Mouse (Mus musculus) adrenal gland, adult 2 months (tissue): ENCODE measurements at regions not wholly inside any gene's neighbourhood (a gene's known extent, or its start where the extent isn't known, plus 50 kb on each side); places are given as distances from the start of the nearest gene placed in this dataset.

Experiments
- DNase-seq: peaks from one replicate; pipeline ENCODE4 v3.0.0; 2021

DNA sequence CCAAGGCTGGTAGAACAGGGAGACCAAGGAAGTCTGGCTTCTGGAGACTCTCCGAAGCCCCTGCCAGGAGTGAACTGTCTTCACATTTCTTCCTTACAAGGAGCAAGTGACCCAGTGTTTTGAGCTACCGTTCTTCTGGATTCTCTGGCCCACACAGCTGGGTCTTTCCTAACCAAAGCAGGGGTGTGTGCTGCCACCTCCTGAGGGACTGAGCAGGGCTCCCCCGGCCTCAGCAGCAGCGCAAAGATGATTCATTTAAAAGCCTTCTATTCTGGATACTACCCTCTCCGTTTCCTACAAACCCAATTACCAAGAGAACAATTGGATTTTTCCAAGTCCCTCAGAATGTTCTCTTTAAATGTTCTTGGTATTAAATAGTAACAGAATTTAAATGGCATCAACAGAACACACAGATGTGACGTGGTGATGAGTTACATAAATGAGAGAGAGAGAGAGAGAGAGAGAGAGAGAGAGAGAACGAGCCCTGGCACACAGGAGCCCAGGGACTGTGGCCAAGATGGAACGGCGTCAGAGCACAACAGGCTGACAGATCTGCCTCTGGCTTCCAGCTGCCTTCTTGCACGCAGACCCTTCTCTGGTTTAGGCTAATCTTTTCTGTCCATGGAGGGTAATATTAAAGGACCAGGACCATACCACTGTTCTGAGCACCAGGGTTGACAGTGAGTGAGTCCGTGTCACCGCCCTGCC is 191.6 kb downstream of the Agtpbp1 start:
- DNase-seq = peak; percentile 5

DNA sequence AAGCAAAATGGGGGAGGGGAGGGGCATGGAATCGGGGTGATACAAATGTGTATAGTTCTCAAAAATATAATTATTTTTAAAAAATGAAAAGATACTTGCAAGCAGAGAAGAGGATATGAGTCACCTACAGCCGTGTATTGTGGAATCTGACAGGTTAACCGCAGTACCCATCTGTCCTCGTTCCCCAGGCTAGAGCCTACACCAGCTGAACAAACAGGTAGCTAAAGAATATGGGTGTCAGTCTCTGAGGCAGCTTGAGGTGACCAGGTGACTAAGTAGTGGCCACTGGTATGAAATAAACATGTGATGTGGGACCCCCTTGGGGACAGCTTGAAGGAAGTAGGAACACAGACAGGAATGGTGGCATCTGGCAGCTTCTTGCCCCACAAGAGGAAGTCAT is 192.2 kb downstream of the Agtpbp1 start:
- no peak for DNase-seq

- no peak for DNase-seq
Measured at GRCm38 (mm10) chr13:59387627-59388325, 197.3 kb downstream of the Agtpbp1 start.

GRCm38 (mm10) chr13:59386935-59387540 is 198.0 kb downstream of the Agtpbp1 start:
- no peak for DNase-seq

- DNase-seq = no peak
Measured at GRCm38 (mm10) chr13:59385824-59386223, 199.2 kb downstream of the Agtpbp1 start.

GRCm38 (mm10) chr13:59370141-59370816 is 214.7 kb downstream of the Agtpbp1 start:
- DNase-seq = no peak

DNA sequence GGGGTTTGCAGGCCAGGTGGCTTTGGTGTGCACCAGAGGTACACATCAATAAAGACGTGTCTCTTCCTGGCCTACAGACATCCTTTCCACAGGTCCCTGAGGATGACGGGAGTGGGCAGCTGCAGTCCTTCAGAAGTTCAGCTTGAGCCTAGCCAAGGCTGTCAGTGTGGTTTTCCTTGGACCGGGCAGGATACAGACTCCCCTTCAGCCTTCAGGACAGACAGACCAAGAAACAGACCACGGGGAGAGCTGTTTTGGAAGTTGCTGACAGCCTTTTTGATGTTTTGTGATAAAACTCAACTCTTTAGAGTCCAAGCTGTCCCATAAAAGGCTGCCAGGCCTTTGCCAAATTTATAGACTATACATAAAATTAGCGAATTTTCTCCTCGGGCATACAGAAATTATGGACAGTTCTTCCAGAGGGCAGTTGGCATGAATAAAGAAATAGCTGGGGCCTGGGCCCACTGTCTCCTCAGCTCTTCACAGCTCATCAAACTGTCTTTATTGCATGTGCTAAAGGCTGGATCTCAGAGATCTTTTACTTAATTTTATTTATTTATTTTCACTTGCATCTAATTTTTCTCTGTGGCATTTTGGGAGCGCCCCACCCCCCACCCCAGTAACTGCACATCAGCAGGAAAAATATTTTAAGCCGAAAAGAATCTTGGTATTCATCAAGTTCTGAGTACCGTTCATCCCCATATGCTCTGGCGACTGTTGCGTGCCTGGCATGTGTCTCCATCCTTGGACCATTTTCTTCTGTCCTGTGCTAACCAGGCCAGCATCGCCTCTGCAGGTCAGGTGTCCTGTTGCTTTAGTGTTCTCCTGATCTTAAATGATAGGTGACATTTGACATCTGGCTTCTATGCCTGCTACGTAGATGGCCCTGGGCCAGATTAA is 216.2 kb downstream of the Agtpbp1 start:
- no peak for DNase-seq

DNA sequence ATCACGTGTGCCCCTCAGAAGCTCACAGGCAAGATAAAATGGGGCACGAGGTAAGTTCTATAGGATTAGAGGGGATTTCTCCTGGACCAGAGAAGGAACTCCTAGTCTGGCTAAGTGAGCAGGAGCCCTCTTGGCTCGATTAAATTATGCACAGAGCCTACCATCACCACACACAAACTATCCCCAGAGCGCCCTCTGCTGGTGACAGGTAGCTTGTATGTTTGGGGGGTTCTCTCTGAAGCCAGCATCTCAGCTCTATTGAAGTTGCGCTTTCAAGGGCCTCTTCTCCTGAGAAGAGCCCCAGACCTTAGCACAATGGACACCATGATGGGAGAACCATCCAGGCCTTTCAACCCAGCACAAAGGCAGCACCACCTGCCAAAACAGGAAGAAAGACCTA is 219.6 kb downstream of the Agtpbp1 start:
- DNase-seq = peak; percentile 58

DNA sequence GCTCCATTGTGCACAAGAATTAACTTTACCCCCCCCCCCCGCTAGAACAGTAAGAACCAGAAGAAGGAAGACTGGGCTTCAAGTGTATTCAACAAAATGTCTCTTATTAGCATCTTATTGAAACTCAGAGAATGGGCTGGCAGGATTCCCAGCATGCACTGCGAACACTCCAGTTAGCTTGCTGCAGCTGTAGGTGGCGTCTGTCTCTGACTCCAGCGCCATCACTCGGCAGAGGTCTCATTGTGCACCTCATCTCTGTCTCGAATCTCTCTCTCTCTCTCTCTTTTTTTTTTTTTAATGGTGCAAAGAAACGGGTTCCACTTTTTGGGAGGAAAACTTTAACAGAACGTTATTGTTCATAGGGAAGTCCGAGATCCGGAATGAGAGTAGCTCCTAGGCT is 221.6 kb downstream of the Agtpbp1 start:
- DNase-seq = no peak

DNA sequence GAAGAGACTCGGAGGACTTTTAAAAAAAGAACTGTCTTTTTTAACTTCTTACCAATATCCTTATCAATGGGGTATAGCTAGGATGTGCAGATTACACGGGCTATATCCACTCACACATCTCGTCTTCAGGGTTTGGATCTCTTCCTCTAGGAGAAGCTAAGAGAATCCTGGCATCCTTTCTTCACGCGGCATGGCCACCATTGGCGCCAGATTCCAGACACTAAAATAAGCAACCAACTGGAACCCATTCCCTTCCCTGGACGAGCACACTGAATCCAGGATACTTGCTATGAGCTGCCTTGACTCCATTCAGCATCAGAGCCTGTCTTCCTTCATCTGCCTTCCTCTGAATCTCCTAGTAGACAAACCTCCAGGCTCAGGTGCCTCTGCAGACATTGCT is 223.7 kb downstream of the Agtpbp1 start:
- no peak for DNase-seq

GRCm38 (mm10) chr13:59360026-59360425 is 225.0 kb downstream of the Agtpbp1 start:
- no peak for DNase-seq

DNA sequence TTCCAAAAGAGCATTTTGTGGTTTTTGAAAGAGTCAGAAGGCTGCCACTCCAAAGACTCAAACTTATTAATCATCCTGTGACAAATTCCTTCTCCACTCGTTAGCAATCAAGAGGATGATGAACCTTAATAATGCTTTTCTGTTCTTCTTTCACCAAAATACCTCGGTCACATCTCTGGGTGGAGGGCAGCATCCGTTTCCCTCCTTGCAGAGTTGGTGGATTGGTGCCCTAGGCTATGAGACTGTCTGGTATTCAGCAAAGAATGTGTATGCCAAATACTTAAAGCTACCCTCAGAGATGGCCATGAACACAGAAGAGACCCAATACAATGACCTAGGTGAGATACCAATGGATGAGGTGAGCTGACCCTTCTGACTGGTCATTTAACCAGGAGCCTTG is 226.6 kb downstream of the Agtpbp1 start:
- DNase-seq = no peak

- DNase-seq = no peak
Measured at GRCm38 (mm10) chr13:59351461-59351860, 233.6 kb downstream of the Agtpbp1 start.

DNA sequence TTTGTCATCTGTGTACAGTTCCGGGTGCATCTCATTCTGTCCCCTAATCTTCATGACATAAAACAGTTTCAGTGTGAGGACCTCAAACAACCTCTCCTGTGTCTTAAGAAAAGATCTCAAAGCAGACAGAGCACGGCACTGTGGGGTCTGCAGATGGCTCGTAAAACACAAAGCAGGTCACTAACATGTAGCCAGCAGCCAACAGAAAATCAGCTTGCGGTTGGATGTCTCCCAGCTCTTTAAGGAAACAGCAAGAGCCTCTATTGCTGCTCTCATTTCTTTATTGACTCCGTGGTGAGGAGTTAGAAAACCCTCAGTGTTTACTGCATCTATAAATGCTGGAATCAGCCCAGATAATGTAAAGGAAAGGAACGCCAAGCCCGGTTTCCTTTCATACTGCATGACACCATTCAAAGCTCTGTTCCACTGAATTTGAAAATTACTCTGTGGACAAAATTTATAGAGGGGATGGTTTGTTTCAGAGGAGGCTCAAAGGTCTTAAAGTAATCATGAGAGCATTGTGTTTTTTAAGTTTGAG is 234.3 kb downstream of the Agtpbp1 start:
- no peak for DNase-seq

DNA sequence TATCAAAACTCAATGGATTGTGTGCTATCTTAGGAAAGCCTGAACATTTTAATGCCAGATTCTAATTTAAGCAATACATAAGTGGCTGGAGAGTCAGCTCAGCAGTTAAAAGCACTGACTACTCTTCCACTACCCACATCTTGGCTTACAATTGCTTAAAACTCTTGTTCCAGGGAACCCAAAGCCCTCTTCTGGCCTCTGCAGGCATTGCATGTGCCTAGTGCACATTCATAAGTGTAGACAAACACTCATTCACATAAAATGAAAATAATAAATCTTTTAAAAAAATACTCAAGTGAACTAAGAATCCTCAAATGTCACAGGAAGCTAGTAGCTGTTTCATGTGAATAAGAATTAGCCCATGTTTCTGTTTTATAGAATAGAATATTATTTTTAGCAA is 236.5 kb downstream of the Agtpbp1 start:
- no peak for DNase-seq

GRCm38 (mm10) chr13:59341871-59342270 is 243.2 kb downstream of the Agtpbp1 start:
- DNase-seq = peak; percentile 24

- DNase-seq = no peak
Measured at GRCm38 (mm10) chr13:59338436-59338835, 246.6 kb downstream of the Agtpbp1 start.

- DNase-seq = no peak
Measured at GRCm38 (mm10) chr13:59323933-59324332, 261.1 kb downstream of the Agtpbp1 start.

GRCm38 (mm10) chr13:59323441-59323840 is 261.6 kb downstream of the Agtpbp1 start:
- DNase-seq = no peak

GRCm38 (mm10) chr13:59320261-59320660 is 264.8 kb downstream of the Agtpbp1 start:
- DNase-seq = no peak

DNA sequence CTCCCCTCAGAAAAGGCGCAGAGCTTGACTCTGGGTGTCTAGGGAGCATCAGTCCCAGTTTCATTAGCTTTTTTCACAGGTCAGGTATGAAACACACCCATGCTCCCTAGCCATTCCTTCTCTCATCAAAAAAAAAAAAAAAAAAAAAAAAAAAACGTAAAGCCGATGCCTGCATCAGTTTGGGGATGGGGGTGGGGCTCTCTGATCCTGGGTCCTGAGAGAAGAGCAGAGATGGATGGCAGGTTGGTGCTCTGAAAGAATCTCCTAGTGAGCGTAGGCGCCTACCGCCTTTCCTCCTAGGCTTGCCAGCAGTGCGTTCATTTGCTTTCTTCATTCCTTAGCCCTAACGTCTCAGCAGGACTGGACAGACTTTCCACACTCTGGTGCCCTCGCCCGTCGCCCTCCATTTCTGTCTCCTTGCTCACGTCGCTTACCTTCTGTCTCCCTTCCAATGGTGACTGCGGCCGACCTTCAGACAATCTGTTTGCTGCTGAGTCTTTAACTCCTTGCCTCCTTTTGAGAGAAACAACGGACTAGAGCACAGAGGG is 267.5 kb downstream of the Agtpbp1 start:
- DNase-seq = no peak
